ENCODE assay signal across 11 mouse cellular contexts in the genomic region with DNA sequence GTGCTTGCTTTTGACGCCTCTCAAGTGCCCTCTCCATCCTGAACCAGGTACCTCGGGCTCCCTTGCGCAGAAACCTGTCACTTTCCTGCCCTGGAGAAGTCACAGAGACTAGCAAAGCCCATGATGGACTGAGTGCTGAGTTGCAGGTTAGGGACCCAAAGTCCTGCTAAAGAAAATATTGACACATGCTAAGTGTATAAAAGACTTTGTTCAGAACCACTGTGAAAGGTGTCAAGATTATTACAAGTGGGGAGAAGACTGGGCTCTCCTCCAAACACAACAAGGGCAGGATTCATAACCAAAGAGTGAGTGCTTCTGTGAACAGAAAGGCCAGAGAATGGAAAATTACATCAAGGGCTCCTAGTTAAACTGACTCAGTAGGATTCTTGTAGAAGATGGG.
DNase-seq lines count a peak whose midpoint lies in the region; ATAC-seq and TF ChIP-seq lines count a peak whose summit lies in the region.
"Had no signal": no experiment of that assay in that cellular context is flagged by ENCODE, and none has a peak within 500 bp of the region (broad histone marks: within the 10 kb centered on the region; RNA-seq: fewer than 3 reads in every experiment).

No protein-coding gene starts in this region.

- DNase-seq in heart, postnatal 25 days (ENCODE audit: low spot score), result no peak
- DNase-seq in limb, embryonic 14.5 days (ENCODE audit: low spot score), result peak; percentile 33
- no peak for DNase-seq in limb, embryonic 10.5 days (ENCODE audit: low spot score)
- peak; percentile 35 for DNase-seq in lung, adult 2 months
- peak; percentile 38 for DNase-seq in stomach, postnatal 0 days (ENCODE audit: low spot score)
- DNase-seq in spleen, postnatal 4 days (ENCODE audit: low spot score in 2 of 2), result no peak
- DNase-seq: cerebellum, adult 9-11 months; thymus, adult 18-20 months had no signal

- H3K9ac ChIP-seq in heart, embryonic 12.5 days, result no peak overlapping the region
- no peak overlapping the region for H3K9ac ChIP-seq in limb, embryonic 14.5 days (ENCODE audit: low read depth, low read length, severe bottlenecking)
- no peak overlapping the region for H3K9ac ChIP-seq in stomach, postnatal 0 days (ENCODE audit: low read length)

- H3K36me3 ChIP-seq in heart, embryonic 12.5 days, result no peaks in the 10 kb centered on the region
- H3K36me3 ChIP-seq in limb, embryonic 14.5 days (ENCODE audit: control insufficient read depth, insufficient read depth, low read length), result no peaks in the 10 kb centered on the region
- H3K36me3 ChIP-seq in limb, embryonic 10.5 days, result no peaks in the 10 kb centered on the region
- H3K36me3 ChIP-seq in stomach, postnatal 0 days (ENCODE audit: control insufficient read depth, insufficient read depth, low read length), result no peaks in the 10 kb centered on the region
- H3K36me3 ChIP-seq: forebrain, embryonic 10.5 days had no signal

- ATAC-seq in heart, embryonic 12.5 days (ENCODE audit: insufficient number of reproducible peaks, low FRiP score), result no peak
- no peak for ATAC-seq in limb, embryonic 14.5 days (ENCODE audit: low FRiP score, low read depth)
- ATAC-seq in stomach, postnatal 0 days (ENCODE audit: low FRiP score, low TSS enrichment), result peak; percentile 73
- ATAC-seq in frontal cortex, adult (ENCODE audit: low TSS enrichment), result no peak

- no peak for TF ChIP-seq CTCF in lung, adult 2 months (IDR thresholded peaks at IDR 0.05; ENCODE audit: insufficient read depth, low read length)
- no peak for TF ChIP-seq CTCF in stomach, postnatal 0 days (IDR thresholded peaks at IDR 0.05; ENCODE audit: low read depth)

- WGBS in heart, embryonic 12.5 days, result 22% methylated on average over 3 of the region's 3 CpGs
- WGBS in limb, embryonic 14.5 days, result 66% methylated on average over 3 of the region's 3 CpGs
- WGBS in limb, embryonic 10.5 days, result 85% methylated on average over 3 of the region's 3 CpGs
- WGBS in lung, adult 2 months, result 59% methylated on average over 3 of the region's 3 CpGs
- WGBS in stomach, postnatal 0 days, result 43% methylated on average over 3 of the region's 3 CpGs

- no peak for TF ChIP-seq POLR2A in limb, embryonic 14.5 days (IDR thresholded peaks at IDR 0.05; ENCODE audit: borderline replicate concordance, extremely low read depth, insufficient read depth, insufficient read length)
- TF ChIP-seq POLR2A in lung, adult 2 months (IDR thresholded peaks at IDR 0.05; ENCODE audit: borderline replicate concordance, extremely low read depth, low read depth, low read length), result no peak

- H3K4me1 ChIP-seq in heart, embryonic 12.5 days (replicated peaks), result peaks cover 13% of the 10 kb centered on the region; the same call in 1 of the 2 replicates
- peaks cover 12% of the 10 kb centered on the region; the same call in 1 of the 2 replicates for H3K4me1 ChIP-seq in limb, embryonic 14.5 days (ENCODE audit: control insufficient read depth, insufficient read depth, low read length)
- no peaks in the 10 kb centered on the region for H3K4me1 ChIP-seq in limb, embryonic 10.5 days
- no peaks in the 10 kb centered on the region for H3K4me1 ChIP-seq in lung, adult 2 months (ENCODE audit: control insufficient read depth, insufficient read depth, low read length)
- H3K4me1 ChIP-seq in stomach, postnatal 0 days (replicated peaks; ENCODE audit: control insufficient read depth, insufficient read depth), result no peaks in the 10 kb centered on the region
- H3K4me1 ChIP-seq: forebrain, embryonic 10.5 days had no signal

- H3K27me3 ChIP-seq in heart, embryonic 12.5 days (replicated peaks), result no peaks in the 10 kb centered on the region
- no peaks in the 10 kb centered on the region for H3K27me3 ChIP-seq in limb, embryonic 14.5 days (ENCODE audit: control insufficient read depth, insufficient read depth, low read length)
- H3K27me3 ChIP-seq in limb, embryonic 10.5 days (ENCODE audit: low read depth, poor library complexity, severe bottlenecking), result no peaks in the 10 kb centered on the region
- H3K27me3 ChIP-seq in stomach, postnatal 0 days (ENCODE audit: control insufficient read depth, insufficient read depth, low read length), result no peaks in the 10 kb centered on the region

- intact Hi-C loops in heart, postnatal 25 days (cut with DNase I), result no loop called here

- no peak for TF ChIP-seq EP300 in stomach, postnatal 0 days (optimal IDR thresholded peaks at IDR 0.05)

- no peak overlapping the region for H3K4me3 ChIP-seq in heart, embryonic 12.5 days
- H3K4me3 ChIP-seq in limb, embryonic 14.5 days (replicated peaks; ENCODE audit: low read length), result no peak overlapping the region
- no peak overlapping the region for H3K4me3 ChIP-seq in limb, embryonic 10.5 days
- no peak overlapping the region for H3K4me3 ChIP-seq in lung, adult 2 months (replicated peaks; ENCODE audit: extremely low read depth, low read depth, low read length)
- no peak overlapping the region for H3K4me3 ChIP-seq in stomach, postnatal 0 days (ENCODE audit: low read depth, low read length)
- H3K4me3 ChIP-seq: forebrain, embryonic 10.5 days had no signal

- H3K27ac ChIP-seq in heart, embryonic 12.5 days (ENCODE audit: poor library complexity, severe bottlenecking), result 0 out of 2 replicates have a peak overlapping the region, but pooled peaks have one; percentile 18
- H3K27ac ChIP-seq in limb, embryonic 14.5 days (replicated peaks; ENCODE audit: low read depth, low read length), result no peak overlapping the region
- H3K27ac ChIP-seq in limb, embryonic 10.5 days, result no peak overlapping the region
- H3K27ac ChIP-seq in stomach, postnatal 0 days (replicated peaks), result no peak overlapping the region
- H3K27ac ChIP-seq: forebrain, embryonic 10.5 days had no signal

- no peaks in the 10 kb centered on the region for H3K9me3 ChIP-seq in heart, embryonic 12.5 days (replicated peaks)
- H3K9me3 ChIP-seq in limb, embryonic 14.5 days (ENCODE audit: control insufficient read depth, low read length), result no peaks in the 10 kb centered on the region
- H3K9me3 ChIP-seq in limb, embryonic 10.5 days (replicated peaks), result no peaks in the 10 kb centered on the region
- H3K9me3 ChIP-seq in stomach, postnatal 0 days (ENCODE audit: control insufficient read depth, low read length), result no peaks in the 10 kb centered on the region
- H3K9me3 ChIP-seq: forebrain, embryonic 10.5 days had no signal

- H3K4me2 ChIP-seq in heart, embryonic 12.5 days, result no peak overlapping the region
- no peak overlapping the region for H3K4me2 ChIP-seq in limb, embryonic 14.5 days (replicated peaks; ENCODE audit: low read depth, low read length, severe bottlenecking)
- H3K4me2 ChIP-seq in stomach, postnatal 0 days (replicated peaks; ENCODE audit: low read depth), result no peak overlapping the region

Comparison
In these comparisons a context has a peak if more than half of its experiments do, and no peak if none do; other contexts are left out.
1. DNase-seq: peak in limb, embryonic 14.5 days (single experiment), lung, adult 2 months (single experiment) and stomach, postnatal 0 days (single experiment); none in heart, postnatal 25 days (single experiment), limb, embryonic 10.5 days (single experiment) and spleen, postnatal 4 days (0 of 2).